ENCODE assay signal across 21 mouse cellular contexts in the genomic region with DNA sequence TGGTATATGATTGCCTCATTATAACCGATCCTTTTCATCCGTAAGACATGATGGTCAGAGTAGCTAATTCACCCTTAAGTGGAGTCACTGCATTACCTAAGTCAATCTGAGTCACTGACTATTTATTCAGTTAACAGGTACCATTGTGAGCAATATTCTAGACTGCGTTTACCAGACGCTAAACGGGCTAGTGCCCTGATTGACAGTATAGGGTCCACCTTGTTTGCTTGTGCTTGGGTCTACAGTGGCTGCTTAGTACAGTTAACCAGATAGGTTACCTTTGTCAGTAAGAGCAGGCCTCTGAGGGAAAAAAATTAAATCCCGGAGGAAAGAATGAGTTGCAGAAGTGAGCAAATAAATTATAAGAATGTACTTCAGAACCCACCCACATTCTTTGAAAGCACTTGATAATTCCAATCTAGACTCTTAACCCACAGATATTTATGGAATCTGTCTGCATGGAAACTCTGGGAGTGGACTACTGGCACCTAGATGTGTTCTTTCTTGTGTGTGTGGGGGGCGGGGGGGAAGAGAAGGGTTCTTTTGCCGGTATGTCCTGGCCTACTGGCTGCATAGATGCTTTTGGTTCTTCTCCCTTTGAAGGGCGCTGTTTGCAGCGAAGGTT.
DNase-seq lines count a peak whose midpoint lies in the region; ATAC-seq and TF ChIP-seq lines count a peak whose summit lies in the region.
"Had no signal": no experiment of that assay in that cellular context is flagged by ENCODE, and none has a peak within 500 bp of the region (broad histone marks: within the 10 kb centered on the region; RNA-seq: fewer than 3 reads in every experiment).

No protein-coding gene starts in this region.

- peak overlapping the region; percentile 33; the same call in 1 of the 2 replicates for H3K27ac ChIP-seq in heart, embryonic 12.5 days (ENCODE audit: poor library complexity, severe bottlenecking)
- H3K27ac ChIP-seq in kidney, embryonic 16.5 days (ENCODE audit: low read length) = peak overlapping the region; percentile 72; the same call in 1 of the 2 replicates
- H3K27ac ChIP-seq in kidney, embryonic 14.5 days (ENCODE audit: low read depth, low read length) = no peak overlapping the region
- H3K27ac ChIP-seq in lung, postnatal 0 days (ENCODE audit: low read length) = peak overlapping the region; percentile 89
- H3K27ac ChIP-seq in forebrain, embryonic 16.5 days (ENCODE audit: low read length) = no peak overlapping the region
- H3K27ac ChIP-seq: embryonic facial prominence, embryonic 10.5 days; forebrain, embryonic 10.5 days; hindbrain, postnatal 0 days had no signal

- no peak for DNase-seq in heart, adult 18-20 months
- peak; percentile 64 for DNase-seq in 3T3-L1 (ENCODE audit: low read depth, low spot score)
- peak; percentile 94 for DNase-seq in lung, postnatal 0 days (ENCODE audit: low spot score)
- DNase-seq: adrenal gland, adult 2 months; cerebellum, adult 11-12 months; cerebellum, postnatal 10 days; forebrain, postnatal 0 days; gastrocnemius, postnatal 36 days; kidney, postnatal 14 days; midbrain, embryonic 14.5 days; thymus, postnatal 25 days had no signal

- WGBS in heart, embryonic 12.5 days = 77% methylated on average over 10 of the region's 10 CpGs
- WGBS in kidney, embryonic 16.5 days = 88% methylated on average over 10 of the region's 10 CpGs
- WGBS in kidney, embryonic 14.5 days = 87% methylated on average over 10 of the region's 10 CpGs
- 59% methylated on average over 10 of the region's 10 CpGs for WGBS in lung, postnatal 0 days
- WGBS in forebrain, embryonic 16.5 days = 92% methylated on average over 10 of the region's 10 CpGs

- H3K9me3 ChIP-seq in heart, embryonic 12.5 days (replicated peaks) = peaks cover 5% of the 10 kb centered on the region; the same call in 1 of the 2 replicates
- H3K9me3 ChIP-seq in kidney, embryonic 16.5 days (ENCODE audit: low read length) = no peaks in the 10 kb centered on the region
- H3K9me3 ChIP-seq in kidney, embryonic 14.5 days (ENCODE audit: control insufficient read depth, low read length) = no peaks in the 10 kb centered on the region
- H3K9me3 ChIP-seq in lung, postnatal 0 days (ENCODE audit: low read length) = no peaks in the 10 kb centered on the region
- no peaks in the 10 kb centered on the region for H3K9me3 ChIP-seq in forebrain, embryonic 16.5 days (ENCODE audit: control insufficient read depth, low read length)
- H3K9me3 ChIP-seq: embryonic facial prominence, embryonic 10.5 days; forebrain, embryonic 10.5 days had no signal

- no peaks in the 10 kb centered on the region for H3K36me3 ChIP-seq in heart, embryonic 12.5 days
- no peaks in the 10 kb centered on the region for H3K36me3 ChIP-seq in kidney, embryonic 16.5 days (ENCODE audit: insufficient read depth, low read length)
- H3K36me3 ChIP-seq in kidney, embryonic 14.5 days (ENCODE audit: control insufficient read depth, insufficient read depth, low read length) = no peaks in the 10 kb centered on the region
- H3K36me3 ChIP-seq in lung, postnatal 0 days (ENCODE audit: insufficient read depth, low read length) = no peaks in the 10 kb centered on the region
- H3K36me3 ChIP-seq in forebrain, embryonic 16.5 days (ENCODE audit: control insufficient read depth, insufficient read depth) = no peaks in the 10 kb centered on the region
- H3K36me3 ChIP-seq: embryonic facial prominence, embryonic 10.5 days; forebrain, embryonic 10.5 days had no signal

- no peak for TF ChIP-seq CTCF in lung, postnatal 0 days (IDR thresholded peaks at IDR 0.05)

- H3K4me3 ChIP-seq in heart, embryonic 12.5 days = no peak overlapping the region
- no peak overlapping the region for H3K4me3 ChIP-seq in kidney, embryonic 16.5 days (ENCODE audit: low read length)
- H3K4me3 ChIP-seq in kidney, embryonic 14.5 days (ENCODE audit: low read length) = no peak overlapping the region
- H3K4me3 ChIP-seq in lung, postnatal 0 days (ENCODE audit: low read depth, low read length) = no peak overlapping the region
- H3K4me3 ChIP-seq in forebrain, embryonic 16.5 days (replicated peaks; ENCODE audit: low read length) = no peak overlapping the region
- H3K4me3 ChIP-seq: embryonic facial prominence, embryonic 10.5 days; forebrain, embryonic 10.5 days; megakaryocyte, embryonic 14.5 days had no signal

- no peak overlapping the region for H3K9ac ChIP-seq in heart, embryonic 12.5 days
- no peak overlapping the region for H3K9ac ChIP-seq in kidney, embryonic 16.5 days (replicated peaks; ENCODE audit: low read length)
- H3K9ac ChIP-seq in kidney, embryonic 14.5 days (ENCODE audit: low read depth, low read length) = no peak overlapping the region
- no peak overlapping the region for H3K9ac ChIP-seq in lung, postnatal 0 days (replicated peaks; ENCODE audit: low read depth)
- H3K9ac ChIP-seq in forebrain, embryonic 16.5 days (replicated peaks; ENCODE audit: low read depth, low read length) = no peak overlapping the region
- H3K9ac ChIP-seq: forebrain, postnatal 0 days had no signal

- no peak for ATAC-seq in heart, embryonic 12.5 days (ENCODE audit: insufficient number of reproducible peaks, low FRiP score)
- no peak for ATAC-seq in kidney, embryonic 16.5 days (ENCODE audit: low FRiP score, low TSS enrichment)
- no peak for ATAC-seq in kidney, embryonic 14.5 days (ENCODE audit: low FRiP score, low TSS enrichment)
- peak; percentile 89 for ATAC-seq in lung, postnatal 0 days
- ATAC-seq in forebrain, embryonic 16.5 days = no peak
- ATAC-seq in frontal cortex, adult (ENCODE audit: low TSS enrichment) = no peak
- ATAC-seq: CD4-positive, CD25-positive, alpha-beta regulatory T cell, adult 4 months; forebrain, postnatal 0 days; hindbrain, postnatal 0 days had no signal

- H3K4me1 ChIP-seq in heart, embryonic 12.5 days (replicated peaks) = peaks cover 24% of the 10 kb centered on the region
- H3K4me1 ChIP-seq in kidney, embryonic 16.5 days (ENCODE audit: insufficient read depth, low read length) = peaks cover 14% of the 10 kb centered on the region
- H3K4me1 ChIP-seq in kidney, embryonic 14.5 days (ENCODE audit: control insufficient read depth, insufficient read depth, low read length) = no peaks in the 10 kb centered on the region
- peaks cover 3% of the 10 kb centered on the region; the same call in 1 of the 2 replicates for H3K4me1 ChIP-seq in lung, postnatal 0 days (ENCODE audit: insufficient read depth, low read depth, low read length)
- no peaks in the 10 kb centered on the region for H3K4me1 ChIP-seq in forebrain, embryonic 16.5 days (replicated peaks; ENCODE audit: control insufficient read depth, insufficient read depth, low read length)
- H3K4me1 ChIP-seq: embryonic facial prominence, embryonic 10.5 days; forebrain, embryonic 10.5 days; megakaryocyte, embryonic 14.5 days had no signal

- no peak overlapping the region for H3K4me2 ChIP-seq in heart, embryonic 12.5 days
- no peak overlapping the region for H3K4me2 ChIP-seq in kidney, embryonic 16.5 days (replicated peaks; ENCODE audit: low read depth, low read length)
- H3K4me2 ChIP-seq in kidney, embryonic 14.5 days (replicated peaks; ENCODE audit: low read depth, low read length) = no peak overlapping the region
- H3K4me2 ChIP-seq in lung, postnatal 0 days (replicated peaks; ENCODE audit: low read depth, low read length) = no peak overlapping the region
- no peak overlapping the region for H3K4me2 ChIP-seq in forebrain, embryonic 16.5 days (ENCODE audit: low read length)

- TF ChIP-seq EP300 in lung, postnatal 0 days (IDR thresholded peaks at IDR 0.05) = peak; percentile 100

- no peaks in the 10 kb centered on the region for H3K27me3 ChIP-seq in heart, embryonic 12.5 days (replicated peaks)
- H3K27me3 ChIP-seq in kidney, embryonic 16.5 days (ENCODE audit: insufficient read depth, low read length) = no peaks in the 10 kb centered on the region
- H3K27me3 ChIP-seq in kidney, embryonic 14.5 days (ENCODE audit: control insufficient read depth, insufficient read depth, low read length) = no peaks in the 10 kb centered on the region
- no peaks in the 10 kb centered on the region for H3K27me3 ChIP-seq in lung, postnatal 0 days (replicated peaks; ENCODE audit: insufficient read depth, low read length)
- no peaks in the 10 kb centered on the region for H3K27me3 ChIP-seq in forebrain, embryonic 16.5 days (replicated peaks; ENCODE audit: control insufficient read depth, insufficient read depth, low read length)
- H3K27me3 ChIP-seq: megakaryocyte, embryonic 14.5 days had no signal

Comparison
In these comparisons a context has a peak if more than half of its experiments do, and no peak if none do; other contexts are left out.
1. H3K27ac ChIP-seq: peak in heart, embryonic 12.5 days (single experiment), kidney, embryonic 16.5 days (single experiment) and lung, postnatal 0 days (single experiment); none in kidney, embryonic 14.5 days (single experiment) and forebrain, embryonic 16.5 days (single experiment).
2. DNase-seq: peak in 3T3-L1 (single experiment) and lung, postnatal 0 days (single experiment); none in heart, adult 18-20 months (0 of 2).